Mouse (Mus musculus): ENCODE results near the gene Mfsd14a.
A peak's percentile ranks its signal among the peaks of the same experiment; 100 is the strongest.

Mfsd14a gene

DNA sequence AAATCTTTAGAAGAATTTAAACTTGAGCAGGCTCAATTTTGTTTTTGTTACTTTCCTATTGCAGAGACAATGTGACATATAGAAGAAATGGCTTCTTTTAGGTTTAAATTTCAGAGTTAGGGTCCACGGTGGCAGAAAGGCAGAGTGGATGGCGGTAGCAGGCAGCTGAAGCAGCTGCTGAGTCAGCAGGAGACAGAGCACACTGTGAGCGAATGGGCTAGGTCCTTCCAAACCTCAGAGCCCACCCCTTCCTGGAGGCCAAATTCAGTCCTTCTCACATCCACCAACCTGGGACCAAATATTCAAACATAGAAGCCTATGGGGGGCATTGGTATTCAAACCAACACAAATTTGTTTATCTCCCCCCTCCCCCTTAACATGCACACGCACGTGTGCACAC lies 60.7 kb downstream of the Mfsd14a start:
- no peak for DNase-seq (ENCODE audit: low spot score)

- DNase-seq (ENCODE audit: low spot score), result no peak
These were observed 61.5 kb downstream of the Mfsd14a start for GRCm38 (mm10) chr3:116601005-116601404.

DNA sequence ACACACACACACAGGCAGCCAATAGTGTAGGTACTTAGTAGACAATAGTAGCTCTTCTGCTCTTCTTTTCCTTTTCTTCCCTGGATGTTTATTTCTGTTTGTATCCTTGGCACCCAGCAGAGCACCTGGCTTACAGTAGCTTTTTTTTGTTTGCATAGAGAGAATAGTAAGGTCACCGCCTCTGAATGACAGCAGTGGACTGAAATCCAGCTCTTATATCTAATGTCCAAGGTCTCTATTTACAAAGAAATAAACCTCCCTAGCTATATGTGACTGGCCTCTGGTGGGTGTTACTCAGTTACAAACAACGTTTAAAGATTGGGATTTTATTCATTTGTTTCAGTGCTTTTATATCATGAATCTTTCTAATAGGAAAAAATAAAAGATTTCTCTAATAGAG lies 62.8 kb downstream of the Mfsd14a start:
- no peak for DNase-seq (ENCODE audit: low spot score)

DNA sequence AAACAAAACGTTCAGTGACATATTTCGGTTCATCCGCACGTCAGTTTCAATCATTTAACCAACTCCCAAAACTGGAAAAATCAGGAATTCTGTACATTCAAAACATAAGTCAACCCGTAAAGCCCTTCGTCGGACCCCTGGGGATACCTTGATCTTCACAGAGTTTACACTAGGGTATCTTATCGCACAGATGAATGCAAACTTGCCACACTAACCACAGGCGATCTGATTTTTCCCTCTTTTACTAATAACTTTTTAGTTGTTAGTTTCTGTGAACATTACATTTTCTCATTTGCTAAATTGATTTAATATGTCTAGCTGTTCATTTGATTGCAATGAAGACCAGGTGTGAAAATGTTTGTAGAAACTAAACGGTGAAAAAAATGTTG lies 66.9 kb downstream of the Mfsd14a start:
- no peak for DNase-seq (ENCODE audit: low spot score)

GRCm38 (mm10) chr3:116594728-116595602 lies 67.5 kb downstream of the Mfsd14a start, which contains the start of gene Sass6:
TSS of gene Sass6 (plus strand) at chr3:116594982.
- peak; percentile 92 for DNase-seq (ENCODE audit: low spot score)

- no peak for DNase-seq (ENCODE audit: low spot score)
These were observed 68.3 kb downstream of the Mfsd14a start for GRCm38 (mm10) chr3:116594076-116594727.

GRCm38 (mm10) chr3:116582201-116582600 lies 80.3 kb downstream of the Mfsd14a start:
- DNase-seq (ENCODE audit: low spot score), result peak; percentile 30
